ENCODE assay signal across 8 mouse cellular contexts in the genomic region with DNA sequence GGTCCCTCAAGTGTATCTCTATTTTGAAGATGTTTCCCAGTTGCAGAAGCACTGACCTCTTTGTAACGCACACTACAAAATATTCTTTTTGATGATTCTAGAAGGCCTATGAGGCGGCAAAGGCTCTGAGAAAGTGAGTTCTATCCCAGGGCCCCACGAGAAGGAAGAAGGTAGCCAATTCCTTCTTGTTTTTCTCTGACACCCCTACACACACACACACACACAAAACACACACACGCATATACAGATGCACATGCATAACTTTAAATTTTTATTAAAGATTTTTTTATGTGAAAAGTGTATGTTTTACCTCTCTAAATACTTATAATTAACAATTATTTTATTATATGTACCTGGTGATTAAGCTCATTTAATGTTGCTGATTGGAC. TPM values are rescaled to one million over a fixed set of nuclear protein-coding genes. Genes with fewer than 3 reads are reported as not detected.
DNase-seq lines count a peak whose midpoint lies in the region; ATAC-seq lines count a peak whose summit lies in the region.

No protein-coding gene starts in this region.

- peak overlapping the region; percentile 91 for H3K4me3 ChIP-seq in heart, embryonic 13.5 days
- peak overlapping the region; percentile 80 for H3K4me3 ChIP-seq in hindbrain, embryonic 12.5 days
- peak overlapping the region; percentile 88 for H3K4me3 ChIP-seq in midbrain, embryonic 10.5 days

- ATAC-seq in heart, embryonic 13.5 days (ENCODE audit: extremely low read depth, insufficient number of reproducible peaks, low FRiP score, low TSS enrichment) = no peak
- peak; percentile 16 for ATAC-seq in activated CD4-positive, CD25-positive, alpha-beta regulatory T cell, adult 4 months
- ATAC-seq in hindbrain, embryonic 12.5 days (ENCODE audit: low FRiP score) = peak; percentile 62

- DNase-seq in heart, adult 18-20 months = no peak
- DNase-seq in midbrain, embryonic 10.5 days (ENCODE audit: low spot score) = no peak
- no peak for DNase-seq in left cerebral cortex, adult 11 months (ENCODE audit: low spot score)
- DNase-seq in retina, embryonic 14.5 days (ENCODE audit: low spot score) = no peak
- no peak for DNase-seq in thymus, postnatal 14 days

- H3K4me2 ChIP-seq in heart, embryonic 13.5 days = peak overlapping the region; percentile 80
- peak overlapping the region; percentile 73 for H3K4me2 ChIP-seq in hindbrain, embryonic 12.5 days (replicated peaks)

- no peak overlapping the region for H3K9ac ChIP-seq in heart, embryonic 13.5 days
- H3K9ac ChIP-seq in hindbrain, embryonic 12.5 days = no peak overlapping the region

- no peak overlapping the region for H3K27ac ChIP-seq in heart, embryonic 13.5 days (replicated peaks)
- no peak overlapping the region for H3K27ac ChIP-seq in hindbrain, embryonic 12.5 days
- H3K27ac ChIP-seq in midbrain, embryonic 10.5 days (replicated peaks) = peak overlapping the region; percentile 86

- H3K9me3 ChIP-seq in heart, embryonic 13.5 days = no peaks in the 10 kb centered on the region
- H3K9me3 ChIP-seq in hindbrain, embryonic 12.5 days (replicated peaks) = no peaks in the 10 kb centered on the region
- H3K9me3 ChIP-seq in midbrain, embryonic 10.5 days (replicated peaks) = no peaks in the 10 kb centered on the region

- peaks cover 21% of the 10 kb centered on the region for H3K36me3 ChIP-seq in heart, embryonic 13.5 days
- H3K36me3 ChIP-seq in hindbrain, embryonic 12.5 days = no peaks in the 10 kb centered on the region
- peaks cover 11% of the 10 kb centered on the region for H3K36me3 ChIP-seq in midbrain, embryonic 10.5 days

- no peaks in the 10 kb centered on the region for H3K27me3 ChIP-seq in heart, embryonic 13.5 days (replicated peaks)
- no peaks in the 10 kb centered on the region for H3K27me3 ChIP-seq in hindbrain, embryonic 12.5 days
- H3K27me3 ChIP-seq in midbrain, embryonic 10.5 days (ENCODE audit: low read depth, poor library complexity, severe bottlenecking) = no peaks in the 10 kb centered on the region

- WGBS in heart, embryonic 13.5 days = 22% methylated on average over 4 of the region's 4 CpGs
- WGBS in hindbrain, embryonic 12.5 days = 32% methylated on average over 4 of the region's 4 CpGs
- WGBS in midbrain, embryonic 10.5 days = 31% methylated on average over 4 of the region's 4 CpGs

- H3K4me1 ChIP-seq in heart, embryonic 13.5 days = peaks cover 10% of the 10 kb centered on the region; the same call in 1 of the 2 replicates
- H3K4me1 ChIP-seq in hindbrain, embryonic 12.5 days = peaks cover 5% of the 10 kb centered on the region; the same call in 1 of the 2 replicates
- peaks cover 10% of the 10 kb centered on the region for H3K4me1 ChIP-seq in midbrain, embryonic 10.5 days

RNA-seq across cellular contexts. Expression of a gene that starts 0.3 kb away (rescaled TPM):
- 16.6 and 17.1 TPM in 2 replicates for polyA plus RNA-seq in heart, embryonic 13.5 days (2015; fragmentation: Nextera tagmentation; extraction: Ambion mirVana)
- 10 to 100 TPM; 29.1 to 29.7 TPM for total RNA-seq in heart, adult 18-20 months (2021)
- polyA plus RNA-seq in activated CD4-positive, CD25-positive, alpha-beta regulatory T cell, adult 4 months (2017; shearing (Covaris generic)) = 10 to 100 TPM in 1 of 2 experiments, 1 to 10 TPM in 1; 8.4 to 10.6 TPM
- 15.6 and 16.1 TPM in 2 replicates for polyA plus RNA-seq in hindbrain, embryonic 12.5 days (2016; fragmentation: Nextera tagmentation; extraction: Ambion mirVana)
- 15.8 and 17.7 TPM in 2 replicates for polyA plus RNA-seq in midbrain, embryonic 10.5 days (2016; fragmentation: Nextera tagmentation; extraction: Ambion mirVana)

RNA-seq across cellular contexts. Expression of a gene that starts 8.7 kb away (rescaled TPM):
- polyA plus RNA-seq in heart, embryonic 13.5 days (2015; fragmentation: Nextera tagmentation; extraction: Ambion mirVana) = 85.1 and 93.0 TPM in 2 replicates
- total RNA-seq in heart, adult 18-20 months (2021) = 10 to 100 TPM; 33.8 to 40.1 TPM
- polyA plus RNA-seq in activated CD4-positive, CD25-positive, alpha-beta regulatory T cell, adult 4 months (2017; shearing (Covaris generic)) = 100 to 1,000 TPM; 176 to 203 TPM
- 140 and 174 TPM in 2 replicates for polyA plus RNA-seq in hindbrain, embryonic 12.5 days (2016; fragmentation: Nextera tagmentation; extraction: Ambion mirVana)
- 127 and 134 TPM in 2 replicates for polyA plus RNA-seq in midbrain, embryonic 10.5 days (2016; fragmentation: Nextera tagmentation; extraction: Ambion mirVana)

RNA-seq across cellular contexts. Expression of a gene that starts 43.7 kb away (rescaled TPM):
- polyA plus RNA-seq in heart, embryonic 13.5 days (2015; fragmentation: Nextera tagmentation; extraction: Ambion mirVana) = 14.2 and 17.4 TPM in 2 replicates
- total RNA-seq in heart, adult 18-20 months (2021) = 10 to 100 TPM; 74.2 to 74.4 TPM
- not detected for polyA plus RNA-seq in activated CD4-positive, CD25-positive, alpha-beta regulatory T cell, adult 4 months (2017; shearing (Covaris generic))
- 1.5 and 4.2 TPM in 2 replicates for polyA plus RNA-seq in hindbrain, embryonic 12.5 days (2016; fragmentation: Nextera tagmentation; extraction: Ambion mirVana)
- 0.09 and 0.15 TPM in 2 replicates for polyA plus RNA-seq in midbrain, embryonic 10.5 days (2016; fragmentation: Nextera tagmentation; extraction: Ambion mirVana)
